Mouse (Mus musculus) forebrain, embryonic 16.5 days (tissue): Measurements from ENCODE around the gene Gm5741. TPM values are rescaled to one million over a fixed set of nuclear protein-coding genes. Genes with fewer than 3 reads are reported as not detected.
"Not testable (repeated sequence)": the region's sequence is repeated elsewhere in the genome, so short reads cannot be mapped to it uniquely, and the experiment has no call there.

Source experiments
- ATAC-seq: fragments of 200-750 bp; cut with Nextera tagmentation; 2 replicates; pipeline ENCODE4 v1.8.0; 2017; ENCODE audit warnings: mild to moderate bottlenecking, moderate library complexity
- H3K27ac ChIP-seq: fragments of 300-500 bp; sonication (generic); 2 replicates; pipeline ENCODE4 v1.5.1; 2014; ENCODE audit warnings: low read length, control low read depth
- H3K27me3 ChIP-seq: fragments of 300-500 bp; sonication (generic); replicated peaks from 2 replicates; pipeline ENCODE4 v1.6.1; 2014; ENCODE audit warnings: low read length; ENCODE audit not compliant: control insufficient read depth, insufficient read depth
- H3K36me3 ChIP-seq: fragments of 300-500 bp; sonication (generic); 2 replicates; pipeline ENCODE4 v1.6.1; 2014; ENCODE audit not compliant: control insufficient read depth, insufficient read depth
- H3K4me1 ChIP-seq: fragments of 300-500 bp; sonication (generic); replicated peaks from 2 replicates; pipeline ENCODE4 v1.6.1; 2014; ENCODE audit warnings: low read length; ENCODE audit not compliant: control insufficient read depth, insufficient read depth
- H3K4me2 ChIP-seq: fragments of 300-500 bp; sonication (generic); 2 replicates; pipeline ENCODE4 v1.6.1; 2014; ENCODE audit warnings: mild to moderate bottlenecking, low read length, control low read depth
- H3K4me3 ChIP-seq: fragments of 300-500 bp; sonication (generic); replicated peaks from 2 replicates; pipeline ENCODE4 v1.5.1; 2014; ENCODE audit warnings: mild to moderate bottlenecking, low read length, control low read depth
- H3K9ac ChIP-seq: fragments of 300-500 bp; sonication (generic); replicated peaks from 2 replicates; pipeline ENCODE4 v1.6.1; 2014; ENCODE audit warnings: low read depth, low read length, control low read depth
- H3K9me3 ChIP-seq: fragments of 300-500 bp; sonication (generic); 2 replicates; pipeline ENCODE4 v1.6.1; 2016; ENCODE audit warnings: low read length; ENCODE audit not compliant: control insufficient read depth
- WGBS: fragments of 180-500 bp; shearing (Covaris S2); extraction: QIAGEN DNeasy Blood & Tissue Kit; methylation state at CpG from one replicate; pipeline ENCODE4 v1.1.7; 2014; 5-methylcytosine and 5-hydroxymethylcytosine counted together
- polyA plus RNA-seq: library from polyadenylated mRNA; unstranded; fragments of >200 nt; fragmentation: Nextera tagmentation; extraction: Ambion mirVana; gene quantifications from 2 replicates; pipeline ENCODE4 v1.2.1, GENCODE M21; 2015

Gene Gm5741
- polyA plus RNA-seq, 1 experiment from 2014 or later = 0.84 TPM

GRCm38 (mm10) chr8:85091526-85092090 is 23.8 kb upstream of the Gm5741 start:
- H3K4me3 ChIP-seq = no peak overlapping the region
- H3K9ac ChIP-seq = no peak overlapping the region
- no peak overlapping the region for H3K27ac ChIP-seq
- peaks cover 3% of the 10 kb centered on the region; the same call in 1 of the 2 replicates for H3K36me3 ChIP-seq
- no peaks in the 10 kb centered on the region for H3K27me3 ChIP-seq
- no peak for ATAC-seq
- no peaks in the 10 kb centered on the region for H3K4me1 ChIP-seq
- WGBS = 35% methylated on average over 21 of the region's 21 CpGs
- H3K9me3 ChIP-seq = no peaks in the 10 kb centered on the region
- H3K4me2 ChIP-seq = no peak overlapping the region

DNA sequence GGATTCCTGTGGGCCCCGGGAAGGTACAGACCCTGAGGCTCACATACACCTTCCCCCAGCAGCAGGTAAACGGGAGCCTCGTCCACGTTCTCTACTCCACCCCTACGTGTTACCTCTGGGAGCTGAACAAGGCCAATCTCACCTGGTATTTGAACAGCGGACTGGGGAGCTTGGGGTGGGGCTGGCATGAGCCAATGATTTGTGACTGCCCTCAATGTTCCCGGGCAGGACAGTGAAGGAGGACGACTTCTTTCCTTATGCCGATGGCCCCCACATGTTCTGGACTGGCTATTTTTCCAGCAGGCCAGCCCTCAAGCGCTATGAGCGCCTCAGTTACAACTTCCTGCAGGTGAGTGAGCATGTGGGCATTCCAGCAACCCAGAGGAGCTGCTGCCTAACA is 23.1 kb upstream of the Gm5741 start:
- no peaks in the 10 kb centered on the region for H3K4me1 ChIP-seq
- no peaks in the 10 kb centered on the region for H3K9me3 ChIP-seq
- H3K27me3 ChIP-seq = no peaks in the 10 kb centered on the region
- WGBS = 94% methylated on average over 11 of the region's 11 CpGs
- H3K27ac ChIP-seq = no peak overlapping the region
- ATAC-seq = no peak
- H3K4me3 ChIP-seq = no peak overlapping the region
- H3K4me2 ChIP-seq = no peak overlapping the region
- H3K9ac ChIP-seq = no peak overlapping the region
- peaks cover 2% of the 10 kb centered on the region; the same call in 1 of the 2 replicates for H3K36me3 ChIP-seq

GRCm38 (mm10) chr8:85088771-85089170 is 21.0 kb upstream of the Gm5741 start:
- no peak for ATAC-seq
- Histone ChIP-seq H3K4me1 (peaks cover 4% of the 10 kb centered on the region), H3K27ac (no peak overlapping the region), H3K36me3 (peaks cover 4% of the 10 kb centered on the region; the same call in 1 of the 2 replicates), H3K9ac (no peak overlapping the region), H3K4me2 (no peak overlapping the region), H3K9me3 (no peaks in the 10 kb centered on the region), H3K4me3 (no peak overlapping the region), H3K27me3 (no peaks in the 10 kb centered on the region)
- WGBS = 72% methylated on average over 2 of the region's 2 CpGs

DNA sequence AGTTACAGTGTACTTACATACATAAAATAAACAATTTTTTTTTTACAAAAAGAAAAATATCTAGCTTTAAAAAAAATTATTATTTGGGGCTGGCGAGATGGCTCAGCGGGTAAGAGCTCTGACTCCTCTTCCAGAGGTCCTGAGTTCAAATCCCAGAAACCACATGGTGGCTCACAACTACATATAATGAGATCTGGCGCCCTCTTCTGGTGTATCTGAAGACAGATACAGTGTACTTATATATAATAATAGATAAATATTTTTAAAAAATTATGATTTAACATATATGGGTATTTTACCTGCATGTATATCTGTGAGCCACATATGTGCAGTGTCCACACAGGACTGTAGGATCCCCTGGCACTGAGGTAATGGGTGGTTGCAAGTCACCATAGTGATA is 18.5 kb upstream of the Gm5741 start:
- ATAC-seq = no peak
- Histone ChIP-seq H3K9me3 (no peaks in the 10 kb centered on the region), H3K36me3 (peaks cover 4% of the 10 kb centered on the region; the same call in 1 of the 2 replicates), H3K27ac (no peak overlapping the region), H3K27me3 (no peaks in the 10 kb centered on the region), H3K4me2 (no peak overlapping the region), H3K9ac (no peak overlapping the region), H3K4me1 (peaks cover 24% of the 10 kb centered on the region), H3K4me3 (no peak overlapping the region)
- 83% methylated on average over 3 of the region's 3 CpGs for WGBS

GRCm38 (mm10) chr8:85084633-85085032 is 16.9 kb upstream of the Gm5741 start:
- Histone ChIP-seq H3K4me2 (no peak overlapping the region), H3K9me3 (no peaks in the 10 kb centered on the region), H3K36me3 (peaks cover 4% of the 10 kb centered on the region; the same call in 1 of the 2 replicates), H3K4me3 (no peak overlapping the region), H3K9ac (no peak overlapping the region), H3K27ac (no peak overlapping the region), H3K27me3 (no peaks in the 10 kb centered on the region), H3K4me1 (peaks cover 30% of the 10 kb centered on the region)
- ATAC-seq = no peak
- WGBS = 90% methylated on average over 8 of the region's 8 CpGs

DNA sequence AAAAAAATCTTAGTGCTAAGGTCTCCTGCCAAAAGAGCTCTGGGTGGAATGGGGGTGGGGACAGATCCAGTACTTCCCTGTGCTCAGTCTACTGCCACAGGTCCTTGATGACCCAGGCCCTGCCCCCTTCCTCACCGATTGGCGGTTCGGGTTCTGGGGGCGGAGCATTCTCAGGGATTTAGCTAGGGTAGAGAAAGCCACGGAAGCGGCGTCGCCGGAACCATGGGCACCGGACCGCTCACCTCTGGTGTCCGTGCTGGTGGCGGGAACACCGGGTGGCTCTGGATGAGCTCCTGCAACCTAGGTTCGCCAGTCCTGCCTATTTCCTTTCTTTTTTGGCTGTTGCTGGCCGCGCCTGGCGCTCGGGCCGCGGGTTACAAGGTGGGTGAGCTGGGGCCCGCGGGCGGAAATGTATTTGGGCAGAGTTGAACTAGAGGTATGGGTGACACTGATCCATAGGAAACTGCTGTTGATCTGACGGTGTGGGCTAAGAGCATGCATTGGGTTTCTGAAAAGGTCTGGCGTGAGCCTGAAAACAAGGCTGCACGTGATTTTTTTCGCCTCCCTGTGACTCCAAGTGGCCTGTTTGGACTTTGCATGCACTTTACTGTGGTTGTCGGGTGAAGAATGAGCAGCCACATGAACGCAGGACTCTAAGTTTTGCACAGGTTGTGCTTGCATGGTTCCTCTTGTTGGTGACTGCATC is 15.5 kb upstream of the Gm5741 start, which contains the start of gene Man2b1:
Gene Man2b1 (plus strand): TSS at position 163 of the 706 bp plus-strand sequence.
- H3K9ac ChIP-seq = peak within 1 kb of the TSS; percentile 70
- no peaks in the 10 kb centered on the region for H3K27me3 ChIP-seq
- peaks cover 5% of the 10 kb centered on the region for H3K36me3 ChIP-seq
- ATAC-seq = peak; percentile 84
- peak within 1 kb of the TSS; percentile 67 for H3K4me3 ChIP-seq
- peaks cover 34% of the 10 kb centered on the region for H3K4me1 ChIP-seq
- H3K4me2 ChIP-seq = peak within 1 kb of the TSS; percentile 86
- under 1% methylated on average over 30 of the region's 30 CpGs for WGBS
- no peaks in the 10 kb centered on the region for H3K9me3 ChIP-seq
- no peak within 1 kb of the TSS for H3K27ac ChIP-seq

DNA sequence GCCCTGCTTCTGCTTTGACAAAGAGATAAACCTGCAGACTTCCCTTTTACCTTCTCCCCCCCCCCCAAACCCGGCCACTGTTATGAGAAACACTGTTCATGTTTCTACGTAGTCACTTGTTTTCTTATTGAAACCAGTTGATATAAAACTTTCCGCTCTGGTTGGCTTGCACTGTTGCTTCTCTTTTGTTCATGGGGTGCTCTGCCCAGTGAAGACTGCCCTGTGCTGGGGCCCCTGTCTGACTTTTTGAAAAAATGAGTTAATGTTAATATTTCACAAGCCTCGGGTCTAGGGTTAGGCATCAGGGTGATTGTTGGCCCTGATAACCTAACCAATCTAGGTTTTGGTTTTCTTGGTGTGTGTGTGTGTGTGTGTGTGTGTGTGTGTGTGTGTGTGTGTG is 14.4 kb upstream of the Gm5741 start:
- WGBS = 90% methylated on average over 4 of the region's 4 CpGs
- H3K36me3 ChIP-seq, H3K4me2 ChIP-seq, H3K9ac ChIP-seq, H3K27me3 ChIP-seq, ATAC-seq, H3K9me3 ChIP-seq, H3K27ac ChIP-seq, H3K4me3 ChIP-seq: not testable (repeated sequence)
- H3K4me1 ChIP-seq = peaks cover 34% of the 10 kb centered on the region

DNA sequence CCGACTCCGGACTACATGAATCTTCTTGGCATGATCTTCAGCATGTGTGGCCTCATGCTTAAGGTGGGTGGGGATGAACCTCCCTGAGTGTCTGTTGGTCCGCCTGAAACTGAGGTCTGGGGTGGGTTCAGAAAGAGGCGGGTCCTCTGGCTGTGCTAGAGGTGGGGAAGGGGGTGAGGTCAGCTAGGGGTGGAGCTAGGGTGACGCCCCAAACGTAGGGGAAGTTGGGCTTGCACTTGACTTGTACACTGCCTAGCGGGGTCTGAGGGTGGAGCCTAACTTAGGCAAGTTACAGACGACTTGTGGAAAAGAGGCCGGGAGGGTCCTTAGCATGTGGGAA is 13.4 kb upstream of the Gm5741 start, which contains the start of gene Wdr83:
Gene Wdr83 (minus strand): TSS at position 91 of the 340 bp plus-strand sequence.
- no peaks in the 10 kb centered on the region for H3K27me3 ChIP-seq
- peak; percentile 30 for ATAC-seq
- H3K4me3 ChIP-seq = peak within 1 kb of the TSS; percentile 57
- no peaks in the 10 kb centered on the region for H3K9me3 ChIP-seq
- H3K4me1 ChIP-seq = peaks cover 34% of the 10 kb centered on the region
- peak within 1 kb of the TSS; percentile 81 for H3K9ac ChIP-seq
- 0 out of 2 replicates have a peak within 1 kb of the TSS, but pooled peaks have one; percentile 12 for H3K27ac ChIP-seq
- WGBS = 2% methylated on average over 9 of the region's 9 CpGs
- H3K36me3 ChIP-seq = peaks cover 7% of the 10 kb centered on the region
- peak within 1 kb of the TSS; percentile 71 for H3K4me2 ChIP-seq

GRCm38 (mm10) chr8:85080532-85081215 is 12.9 kb upstream of the Gm5741 start, which contains the start of gene Wdr83os:
Gene Wdr83os (plus strand): TSS chr8:85080740.
- Histone ChIP-seq H3K9ac (peak within 1 kb of the TSS; percentile 81), H3K9me3 (no peaks in the 10 kb centered on the region), H3K36me3 (peaks cover 10% of the 10 kb centered on the region), H3K27me3 (no peaks in the 10 kb centered on the region), H3K27ac (0 out of 2 replicates have a peak within 1 kb of the TSS, but pooled peaks have one; percentile 12), H3K4me1 (peaks cover 34% of the 10 kb centered on the region), H3K4me3 (peak within 1 kb of the TSS; percentile 57), H3K4me2 (peak within 1 kb of the TSS; percentile 71)
- peak; percentile 16 for ATAC-seq
- WGBS = under 1% methylated on average over 30 of the region's 30 CpGs
